In genomic region chr9:118964263-118965034, GRCm38 (mm10) we compare ENCODE assay signal across 16 mouse cellular contexts. TPM values are rescaled to one million over a fixed set of nuclear protein-coding genes. Genes with fewer than 3 reads are reported as not detected.
DNase-seq lines count a peak whose midpoint lies in the region; ATAC-seq and TF ChIP-seq lines count a peak whose summit lies in the region.
"Had no signal": no experiment of that assay in that cellular context is flagged by ENCODE, and none has a peak within 500 bp of the region (broad histone marks: within the 10 kb centered on the region; RNA-seq: fewer than 3 reads in every experiment).

No protein-coding gene starts in this region.

- peak; percentile 34; the same call in 1 of the 2 replicates for ATAC-seq in hindbrain, embryonic 16.5 days
- ATAC-seq in hindbrain, embryonic 11.5 days (ENCODE audit: low FRiP score) = no peak
- peak; percentile 76 for ATAC-seq in lung, embryonic 14.5 days (ENCODE audit: insufficient read depth)
- ATAC-seq in embryonic facial prominence, embryonic 13.5 days (ENCODE audit: insufficient number of reproducible peaks, insufficient read depth, low FRiP score, low TSS enrichment, low read depth) = no peak
- ATAC-seq: forebrain, embryonic 13.5 days; liver, postnatal 0 days had no signal

- no peaks in the 10 kb centered on the region; the same call in 1 of the 2 replicates for H3K4me1 ChIP-seq in hindbrain, embryonic 16.5 days (ENCODE audit: control insufficient read depth, insufficient read depth, low read depth, low read length)
- no peaks in the 10 kb centered on the region for H3K4me1 ChIP-seq in hindbrain, embryonic 11.5 days (replicated peaks; ENCODE audit: control insufficient read depth, insufficient read depth, low read length)
- peaks cover 9% of the 10 kb centered on the region for H3K4me1 ChIP-seq in lung, embryonic 14.5 days (ENCODE audit: insufficient read depth)
- H3K4me1 ChIP-seq in embryonic facial prominence, embryonic 13.5 days = peaks cover 29% of the 10 kb centered on the region
- H3K4me1 ChIP-seq in olfactory bulb, adult 2 months (ENCODE audit: control insufficient read depth, insufficient read depth, low read length) = peaks cover 21% of the 10 kb centered on the region

- no peaks in the 10 kb centered on the region; the same call in none of the 2 replicates for H3K9me3 ChIP-seq in hindbrain, embryonic 16.5 days (ENCODE audit: control insufficient read depth, low read length)
- H3K9me3 ChIP-seq in hindbrain, embryonic 11.5 days (ENCODE audit: control insufficient read depth, low read length) = no peaks in the 10 kb centered on the region
- H3K9me3 ChIP-seq in lung, embryonic 14.5 days (ENCODE audit: low read depth, low read length) = no peaks in the 10 kb centered on the region
- 0 out of 2 replicates have a peak, but pooled peaks cover 5% of the 10 kb centered on the region for H3K9me3 ChIP-seq in embryonic facial prominence, embryonic 13.5 days
- H3K9me3 ChIP-seq: forebrain, embryonic 13.5 days had no signal

- H3K27me3 ChIP-seq in hindbrain, embryonic 16.5 days (replicated peaks; ENCODE audit: control insufficient read depth, insufficient read depth, low read length) = no peaks in the 10 kb centered on the region
- H3K27me3 ChIP-seq in hindbrain, embryonic 11.5 days (ENCODE audit: control insufficient read depth, insufficient read depth, low read length) = no peaks in the 10 kb centered on the region
- no peaks in the 10 kb centered on the region for H3K27me3 ChIP-seq in lung, embryonic 14.5 days (ENCODE audit: insufficient read depth, low read length)
- no peaks in the 10 kb centered on the region for H3K27me3 ChIP-seq in embryonic facial prominence, embryonic 13.5 days
- H3K27me3 ChIP-seq: forebrain, embryonic 13.5 days had no signal

- no peak overlapping the region for H3K9ac ChIP-seq in hindbrain, embryonic 16.5 days (ENCODE audit: low read depth, low read length)
- H3K9ac ChIP-seq in hindbrain, embryonic 11.5 days (ENCODE audit: low read depth, low read length) = no peak overlapping the region
- H3K9ac ChIP-seq in lung, embryonic 14.5 days = no peak overlapping the region
- H3K9ac ChIP-seq in embryonic facial prominence, embryonic 13.5 days = 0 out of 2 replicates have a peak overlapping the region, but pooled peaks have one; percentile 44
- H3K9ac ChIP-seq: forebrain, embryonic 13.5 days; liver, postnatal 0 days had no signal

- H3K27ac ChIP-seq in hindbrain, embryonic 16.5 days (ENCODE audit: low read depth, low read length) = no peak overlapping the region
- no peak overlapping the region for H3K27ac ChIP-seq in hindbrain, embryonic 11.5 days (ENCODE audit: low read depth, low read length)
- peak overlapping the region; percentile 73 for H3K27ac ChIP-seq in lung, embryonic 14.5 days (ENCODE audit: low read depth)
- H3K27ac ChIP-seq in embryonic facial prominence, embryonic 13.5 days = peak overlapping the region; percentile 62; the same call in 1 of the 2 replicates
- peak overlapping the region; percentile 29; the same call in 1 of the 2 replicates for H3K27ac ChIP-seq in olfactory bulb, adult 2 months (ENCODE audit: insufficient read depth, low read depth, low read length)
- H3K27ac ChIP-seq: forebrain, embryonic 13.5 days had no signal

- no peak overlapping the region for H3K4me3 ChIP-seq in hindbrain, embryonic 16.5 days (ENCODE audit: low read length)
- no peak overlapping the region for H3K4me3 ChIP-seq in hindbrain, embryonic 11.5 days (ENCODE audit: low read depth, low read length)
- no peak overlapping the region for H3K4me3 ChIP-seq in lung, embryonic 14.5 days (ENCODE audit: low read depth, low read length)
- no peak overlapping the region for H3K4me3 ChIP-seq in embryonic facial prominence, embryonic 13.5 days
- no peak overlapping the region for H3K4me3 ChIP-seq in olfactory bulb, adult 2 months (ENCODE audit: insufficient read depth, low read depth, low read length)
- H3K4me3 ChIP-seq: forebrain, embryonic 13.5 days had no signal

- DNase-seq in hindbrain, embryonic 11.5 days (ENCODE audit: low spot score) = no peak
- DNase-seq in lung, embryonic 14.5 days = peak; percentile 81
- no peak for DNase-seq in lung, adult 18-20 months
- DNase-seq in testis, postnatal 10 days (ENCODE audit: low spot score) = no peak
- DNase-seq: adrenal gland, adult 2 months; cerebellum, adult 9-10 months; heart, adult 18-20 months; kidney, adult 18-20 months; left cerebral cortex, postnatal 4 days; liver, postnatal 0 days; retina, postnatal 1 day had no signal

- H3K36me3 ChIP-seq in hindbrain, embryonic 16.5 days (ENCODE audit: control insufficient read depth, insufficient read depth, low read length) = no peaks in the 10 kb centered on the region
- no peaks in the 10 kb centered on the region for H3K36me3 ChIP-seq in hindbrain, embryonic 11.5 days (ENCODE audit: control insufficient read depth, insufficient read depth, low read length)
- 0 out of 2 replicates have a peak, but pooled peaks cover 8% of the 10 kb centered on the region for H3K36me3 ChIP-seq in lung, embryonic 14.5 days (ENCODE audit: insufficient read depth)
- peaks cover 34% of the 10 kb centered on the region for H3K36me3 ChIP-seq in embryonic facial prominence, embryonic 13.5 days

- no peak for TF ChIP-seq CTCF in lung, embryonic 14.5 days (IDR thresholded peaks at IDR 0.05; ENCODE audit: low read depth)
- TF ChIP-seq CTCF in olfactory bulb, adult 2 months (IDR thresholded peaks at IDR 0.05; ENCODE audit: insufficient read depth, low read depth, low read length) = no peak

- no peak for TF ChIP-seq POLR2A in olfactory bulb, adult 2 months (IDR thresholded peaks at IDR 0.05; ENCODE audit: insufficient read depth, low read depth, low read length)

- H3K4me2 ChIP-seq in hindbrain, embryonic 16.5 days (ENCODE audit: low read length) = no peak overlapping the region
- H3K4me2 ChIP-seq in hindbrain, embryonic 11.5 days (replicated peaks; ENCODE audit: low read depth, low read length) = no peak overlapping the region
- H3K4me2 ChIP-seq in lung, embryonic 14.5 days = peak overlapping the region; percentile 39
- 0 out of 2 replicates have a peak overlapping the region, but pooled peaks have one; percentile 7 for H3K4me2 ChIP-seq in embryonic facial prominence, embryonic 13.5 days
- H3K4me2 ChIP-seq: forebrain, embryonic 13.5 days; midbrain, embryonic 11.5 days had no signal

- WGBS in hindbrain, embryonic 16.5 days = 66% methylated on average over 18 of the region's 18 CpGs
- 86% methylated on average over 18 of the region's 18 CpGs for WGBS in hindbrain, embryonic 11.5 days
- 35% methylated on average over 18 of the region's 18 CpGs for WGBS in lung, embryonic 14.5 days
- 52% methylated on average over 18 of the region's 18 CpGs for WGBS in embryonic facial prominence, embryonic 13.5 days
- 60% methylated on average over 18 of the region's 18 CpGs for WGBS in olfactory bulb, adult 2 months

RNA-seq across cellular contexts. Expression of gene Ctdspl, which starts 38.2 kb away (rescaled TPM):
- polyA plus RNA-seq in hindbrain, embryonic 16.5 days (2015; fragmentation: Nextera tagmentation; extraction: Ambion mirVana) = 8.1 and 9.2 TPM in 2 replicates
- 8.1 TPM in 2 replicates for polyA plus RNA-seq in hindbrain, embryonic 11.5 days (2014; fragmentation: Nextera tagmentation; extraction: Ambion mirVana)
- polyA plus RNA-seq in lung, embryonic 14.5 days (2014; fragmentation: Nextera tagmentation; extraction: Ambion mirVana) = 20.1 and 22.9 TPM in 2 replicates
- polyA plus RNA-seq in embryonic facial prominence, embryonic 13.5 days (2015; fragmentation: Nextera tagmentation; extraction: Ambion mirVana) = 20.6 and 21.3 TPM in 2 replicates
- not detected in 2 replicates for polyA plus RNA-seq in olfactory bulb, adult 2 months (2012; ENCODE audit: insufficient read depth, insufficient read length, low replicate concordance, missing spikeins)

Comparison
In these comparisons a context has a peak if more than half of its experiments do, and no peak if none do; other contexts are left out.
1. ATAC-seq: peak in hindbrain, embryonic 16.5 days (single experiment) and lung, embryonic 14.5 days (single experiment); none in hindbrain, embryonic 11.5 days (single experiment) and embryonic facial prominence, embryonic 13.5 days (single experiment).
2. H3K27ac ChIP-seq: peak in lung, embryonic 14.5 days (single experiment), embryonic facial prominence, embryonic 13.5 days (single experiment) and olfactory bulb, adult 2 months (single experiment); none in hindbrain, embryonic 16.5 days (single experiment) and hindbrain, embryonic 11.5 days (single experiment).
3. H3K4me2 ChIP-seq: peak in lung, embryonic 14.5 days (single experiment) and embryonic facial prominence, embryonic 13.5 days (single experiment); none in hindbrain, embryonic 16.5 days (single experiment) and hindbrain, embryonic 11.5 days (single experiment).